Mouse (Mus musculus) MEL (cell line): ENCODE measurements at regions not wholly inside any gene's neighbourhood (a gene's known extent, or its start where the extent isn't known, plus 50 kb on each side); places are given as distances from the start of the nearest gene placed in this dataset.

Experiments used
- DNase-seq: peaks from one replicate; pipeline ENCODE4 v3.0.0; 2011; ENCODE audit warnings: low read depth, low spot score
- H3K27ac ChIP-seq: 2 replicates; pipeline ENCODE4 v1.5.1; 2012; ENCODE audit warnings: low read depth, mild to moderate bottlenecking, control low read depth, low read length, moderate library complexity; ENCODE audit not compliant: control insufficient read depth
- H3K27me3 ChIP-seq, 2 experiments: fragments of 150-350 bp in 1 of 2; sonication (generic) in 1 of 2; 2 replicates each; pipeline ENCODE4 v1.6.1; 2012; ENCODE audit warnings: low read length in 2 of 2, mild to moderate bottlenecking in 2 of 2, improper control_type of control experiment in 1 of 2, moderate library complexity in 1 of 2; ENCODE audit not compliant: insufficient read depth in 2 of 2, control insufficient read depth in 1 of 2
- H3K36me3 ChIP-seq, 2 experiments: 2 replicates each; pipeline ENCODE4 v1.6.1; 2012 to 2014; ENCODE audit warnings: low read length in 2 of 2, improper control_type of control experiment in 1 of 2, inconsistent platforms in 1 of 2, mild to moderate bottlenecking in 1 of 2; ENCODE audit not compliant: insufficient read depth in 2 of 2, control insufficient read depth in 1 of 2
- H3K4me1 ChIP-seq, 2 experiments: fragments of 150-350 bp in 1 of 2; sonication (generic) in 1 of 2; 2 replicates each; pipeline ENCODE4 v1.6.1; 2012; ENCODE audit warnings: low read length in 2 of 2, improper control_type of control experiment in 1 of 2, mild to moderate bottlenecking in 1 of 2; ENCODE audit not compliant: insufficient read depth in 2 of 2, control insufficient read depth in 1 of 2
- H3K4me3 ChIP-seq, 2 experiments: fragments of 150-350 bp in 1 of 2; sonication (generic) in 1 of 2; 2 replicates each; pipeline ENCODE4 v1.5.1; 2012; ENCODE audit warnings: low read depth in 2 of 2, low read length in 2 of 2, mild to moderate bottlenecking in 2 of 2, moderate library complexity in 2 of 2, control low read depth in 1 of 2, improper control_type of control experiment in 1 of 2; ENCODE audit not compliant: control insufficient read depth in 1 of 2, insufficient read depth in 1 of 2
- H3K79me2 ChIP-seq: 2 replicates; pipeline ENCODE4 v1.6.1; 2012; ENCODE audit warnings: mild to moderate bottlenecking, low read length, moderate library complexity; ENCODE audit not compliant: control insufficient read depth, poor library complexity, insufficient read depth
- H3K9ac ChIP-seq: 2 replicates; pipeline ENCODE4 v1.6.1; 2012; ENCODE audit warnings: low read depth, mild to moderate bottlenecking, control low read depth, low read length, moderate library complexity; ENCODE audit not compliant: control insufficient read depth, poor library complexity, severe bottlenecking
- H3K9me3 ChIP-seq: fragments of 150-350 bp; sonication (generic); replicated peaks from 2 replicates; pipeline ENCODE4 v1.6.1; 2012; ENCODE audit warnings: mild to moderate bottlenecking, low read length, improper control_type of control experiment, moderate library complexity; ENCODE audit not compliant: insufficient read depth
- CHD1 ChIP-seq: IDR thresholded peaks from 2 replicates; pipeline ENCODE4 v1.6.1; 2012; ENCODE audit warnings: low read depth, mild to moderate bottlenecking, inconsistent platforms, low read length, improper control_type of control experiment
- CTCF ChIP-seq, 3 experiments: IDR thresholded peaks in 2 of 3; conservative IDR thresholded peaks in 1 of 3; 2 replicates each; pipeline ENCODE4 v1.5.1; 2011 to 2012; ENCODE audit warnings: low read length in 3 of 3, low read depth in 2 of 3, mild to moderate bottlenecking in 2 of 3, improper control_type of control experiment in 1 of 3, inconsistent platforms in 1 of 3, mixed read lengths in 1 of 3, moderate library complexity in 1 of 3; ENCODE audit not compliant: control insufficient read depth in 1 of 3, insufficient read depth in 1 of 3, poor library complexity in 1 of 3, severe bottlenecking in 1 of 3
- E2F4 ChIP-seq: IDR thresholded peaks from 2 replicates; pipeline ENCODE4 v1.6.1; 2011; ENCODE audit warnings: low read depth, low read length, improper control_type of control experiment, borderline replicate concordance
- GABPA ChIP-seq: IDR thresholded peaks from 2 replicates; pipeline ENCODE4 v1.6.1; 2012; ENCODE audit warnings: low read depth, mild to moderate bottlenecking, inconsistent platforms, low read length, improper control_type of control experiment, moderate library complexity
- GATA1 ChIP-seq: IDR thresholded peaks from 2 replicates; pipeline ENCODE4 v1.6.1; 2011; ENCODE audit warnings: low read depth, low read length, improper control_type of control experiment
- HCFC1 ChIP-seq: IDR thresholded peaks from 2 replicates; pipeline ENCODE4 v1.6.1; 2012; ENCODE audit warnings: low read depth, mild to moderate bottlenecking, inconsistent platforms, low read length, improper control_type of control experiment, moderate library complexity
- MAX ChIP-seq: IDR thresholded peaks from 2 replicates; pipeline ENCODE4 v1.6.1; 2011; ENCODE audit warnings: low read length, improper control_type of control experiment
- MAZ ChIP-seq: IDR thresholded peaks from 2 replicates; pipeline ENCODE4 v1.6.1; 2012; ENCODE audit warnings: low read depth, mild to moderate bottlenecking, inconsistent platforms, low read length, improper control_type of control experiment
- MEF2A ChIP-seq: IDR thresholded peaks from 2 replicates; pipeline ENCODE4 v1.6.1; 2014; ENCODE audit warnings: low read depth, mild to moderate bottlenecking, inconsistent platforms, low read length, improper control_type of control experiment; ENCODE audit not compliant: poor library complexity, insufficient replicate concordance, severe bottlenecking; ENCODE audit errors: extremely low read depth
- MYB ChIP-seq: IDR thresholded peaks from 2 replicates; pipeline ENCODE4 v1.6.1; 2011; ENCODE audit warnings: mild to moderate bottlenecking, low read depth, low read length, improper control_type of control experiment
- MYC ChIP-seq: IDR thresholded peaks from 2 replicates; pipeline ENCODE4 v1.6.1; 2011; ENCODE audit warnings: low read depth, mild to moderate bottlenecking, low read length, improper control_type of control experiment, moderate library complexity
- POLR2AphosphoS2 ChIP-seq: IDR thresholded peaks from 2 replicates; pipeline ENCODE4 v1.6.1; 2011; ENCODE audit warnings: low read length, improper control_type of control experiment
- POLR2AphosphoS5 ChIP-seq: IDR thresholded peaks from 2 replicates; pipeline ENCODE4 v1.6.1; 2012; ENCODE audit warnings: low read depth, borderline replicate concordance, mild to moderate bottlenecking, inconsistent platforms, low read length, moderate library complexity, mixed read lengths
- RCOR1 ChIP-seq: IDR thresholded peaks from 2 replicates; pipeline ENCODE4 v1.6.1; 2012; ENCODE audit warnings: low read depth, mild to moderate bottlenecking, inconsistent platforms, low read length, improper control_type of control experiment
- USF2 ChIP-seq, 2 experiments: IDR thresholded peaks; 2 replicates each; pipeline ENCODE4 v1.6.1; 2011 to 2012; ENCODE audit warnings: improper control_type of control experiment in 2 of 2, low read length in 2 of 2, borderline replicate concordance in 1 of 2, inconsistent platforms in 1 of 2, low read depth in 1 of 2, mild to moderate bottlenecking in 1 of 2; ENCODE audit not compliant: insufficient read depth in 1 of 2
- ZNF384 ChIP-seq: IDR thresholded peaks from 2 replicates; pipeline ENCODE4 v1.6.1; 2012; ENCODE audit warnings: low read depth, mild to moderate bottlenecking, inconsistent platforms, low read length, improper control_type of control experiment

DNA sequence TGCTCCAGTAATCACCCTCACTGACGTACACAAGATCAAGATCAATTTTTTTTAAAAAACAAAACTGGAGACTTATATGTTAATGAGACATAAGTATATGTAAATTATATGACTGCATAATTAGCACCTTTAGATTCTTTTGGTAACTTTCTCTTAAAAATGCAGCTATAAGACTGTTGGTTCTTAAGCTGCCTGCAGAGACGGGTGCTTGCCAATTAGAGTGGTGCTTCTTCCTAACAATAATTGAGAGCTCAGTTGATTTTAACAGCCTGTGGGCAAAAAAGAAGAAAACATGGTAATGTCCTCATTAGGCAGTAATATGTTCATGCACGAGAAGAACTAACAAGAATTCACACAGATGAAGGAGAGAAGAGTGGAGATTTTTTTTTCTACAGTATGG, 74.8 kb upstream of the Arhgap28 start:
- H3K9me3 ChIP-seq, result no peaks in the 10 kb centered on the region
- no peak for DNase-seq
- no peak overlapping the region for H3K9ac ChIP-seq
- H3K4me3 ChIP-seq, result no peak overlapping the region
- no peaks in the 10 kb centered on the region for H3K27me3 ChIP-seq
- no peaks in the 10 kb centered on the region for H3K4me1 ChIP-seq
- no peak overlapping the region for H3K27ac ChIP-seq
- H3K36me3 ChIP-seq, result no peaks in the 10 kb centered on the region
- H3K79me2 ChIP-seq, result no peaks in the 10 kb centered on the region
- TF ChIP-seq MYC (no peak), GATA1 (no peak), E2F4 (no peak), MEF2A (no peak), MYB (no peak), ZNF384 (no peak), RCOR1 (no peak)

DNA sequence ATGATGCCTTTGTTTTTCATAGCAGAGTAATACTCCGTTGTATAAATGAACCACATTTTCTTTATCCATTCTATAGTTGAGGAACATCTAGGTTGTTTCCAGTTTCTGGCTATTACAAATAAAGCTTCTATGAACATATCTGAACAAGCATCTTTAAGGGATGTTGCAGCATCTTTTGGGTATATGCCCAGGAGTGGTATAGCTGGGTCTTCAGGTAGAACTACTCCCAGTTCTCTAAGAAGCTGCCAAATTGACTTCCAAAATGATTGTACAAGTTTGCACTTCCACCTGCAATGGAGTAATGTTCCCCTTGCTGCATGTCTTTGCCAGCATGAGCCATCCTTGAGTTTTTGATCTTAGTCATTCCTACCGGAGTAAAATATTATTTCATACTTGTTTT, 80.5 kb upstream of the Arhgap28 start:
- Histone ChIP-seq H3K4me1 (no peaks in the 10 kb centered on the region), H3K9me3 (no peaks in the 10 kb centered on the region), H3K27ac (no peak overlapping the region), H3K4me3 (no peak overlapping the region), H3K36me3 (no peaks in the 10 kb centered on the region), H3K79me2 (no peaks in the 10 kb centered on the region), H3K27me3 (no peaks in the 10 kb centered on the region), H3K9ac (no peak overlapping the region)
- DNase-seq, result no peak
- no peak for TF ChIP-seq HCFC1
- TF ChIP-seq ZNF384, result no peak
- TF ChIP-seq USF2 (IDR thresholded peaks at IDR 0.05; ENCODE audit: borderline replicate concordance in 1 of 2, insufficient read depth in 1 of 2, low read depth in 1 of 2, low read length in 2 of 2), result no peak
- no peak for TF ChIP-seq MAZ
- no peak for TF ChIP-seq CTCF (IDR thresholded peaks at IDR 0.05 in 2 of 3, conservative IDR thresholded peaks at IDR 0.05 in 1 of 3; ENCODE audit: control insufficient read depth in 1 of 3, insufficient read depth in 1 of 3, low read depth in 2 of 3, low read length in 3 of 3, poor library complexity in 1 of 3, severe bottlenecking in 1 of 3)
- no peak for TF ChIP-seq GABPA

- Histone ChIP-seq H3K27ac (no peak overlapping the region), H3K4me3 (no peak overlapping the region), H3K27me3 (no peaks in the 10 kb centered on the region), H3K9ac (no peak overlapping the region), H3K9me3 (no peaks in the 10 kb centered on the region), H3K4me1 (no peaks in the 10 kb centered on the region), H3K36me3 (no peaks in the 10 kb centered on the region), H3K79me2 (no peaks in the 10 kb centered on the region)
- no peak for TF ChIP-seq E2F4
- no peak for TF ChIP-seq ZNF384
- TF ChIP-seq MAZ, result no peak
- TF ChIP-seq POLR2AphosphoS5, result no peak
- no peak for TF ChIP-seq MAX
- TF ChIP-seq CHD1, result no peak
- no peak for TF ChIP-seq MYB
- TF ChIP-seq POLR2AphosphoS2, result no peak
- no peak for DNase-seq
Measured at GRCm38 (mm10) chr17:68087149-68087548, 83.2 kb upstream of the Arhgap28 start.
